Mouse (Mus musculus) stomach, postnatal 0 days (tissue): Measurements from ENCODE around the gene Slc38a3. TPM values are rescaled to one million over a fixed set of nuclear protein-coding genes. Genes with fewer than 3 reads are reported as not detected.

Source experiments
- ATAC-seq: fragments of 200-750 bp; cut with Nextera tagmentation; 2 replicates; pipeline ENCODE4 v1.8.0; 2017; ENCODE audit not compliant: low FRiP score, low TSS enrichment
- DNase-seq: peaks from one replicate; pipeline ENCODE4 v3.0.0-alpha.2; 2016; ENCODE audit warnings: low spot score
- H3K27ac ChIP-seq: fragments of 300-500 bp; sonication (generic); replicated peaks from 2 replicates; pipeline ENCODE4 v1.5.1; 2014; ENCODE audit warnings: mild to moderate bottlenecking, control low read depth
- H3K27me3 ChIP-seq: fragments of 300-500 bp; sonication (generic); 2 replicates; pipeline ENCODE4 v1.6.1; 2014; ENCODE audit warnings: low read length; ENCODE audit not compliant: control insufficient read depth, insufficient read depth
- H3K36me3 ChIP-seq: fragments of 300-500 bp; sonication (generic); 2 replicates; pipeline ENCODE4 v1.6.1; 2014; ENCODE audit warnings: low read length, mixed read lengths; ENCODE audit not compliant: control insufficient read depth, insufficient read depth
- H3K4me1 ChIP-seq: fragments of 300-500 bp; sonication (generic); replicated peaks from 2 replicates; pipeline ENCODE4 v1.6.1; 2014; ENCODE audit warnings: antibody characterized with exemption; ENCODE audit not compliant: control insufficient read depth, insufficient read depth
- H3K4me2 ChIP-seq: fragments of 300-500 bp; sonication (generic); replicated peaks from 2 replicates; pipeline ENCODE4 v1.6.1; 2014; ENCODE audit warnings: low read depth, mild to moderate bottlenecking, control low read depth, moderate library complexity
- H3K4me3 ChIP-seq: fragments of 300-500 bp; sonication (generic); 2 replicates; pipeline ENCODE4 v1.5.1; 2014; ENCODE audit warnings: low read depth, low read length, control low read depth
- H3K9ac ChIP-seq: fragments of 300-500 bp; sonication (generic); 2 replicates; pipeline ENCODE4 v1.6.1; 2014; ENCODE audit warnings: mild to moderate bottlenecking, low read length, control low read depth, mixed read lengths
- H3K9me3 ChIP-seq: fragments of 300-500 bp; sonication (generic); 2 replicates; pipeline ENCODE4 v1.6.1; 2016; ENCODE audit warnings: low read length; ENCODE audit not compliant: control insufficient read depth
- CTCF ChIP-seq: IDR thresholded peaks from 2 replicates; pipeline ENCODE4 v1.5.1; 2016; ENCODE audit warnings: antibody characterized with exemption, low read depth, mild to moderate bottlenecking, moderate library complexity
- EP300 ChIP-seq: optimal IDR thresholded peaks from 2 replicates; pipeline ENCODE3; 2016; ENCODE audit warnings: antibody characterized with exemption
- WGBS: fragments of 180-500 bp; shearing (Covaris S2); extraction: QIAGEN DNeasy Blood & Tissue Kit; methylation state at CpG from one replicate; pipeline ENCODE4 v1.1.7; 2014; 5-methylcytosine and 5-hydroxymethylcytosine counted together
- polyA plus RNA-seq: library from polyadenylated mRNA; unstranded; fragments of >200 nt; fragmentation: Nextera tagmentation; extraction: Ambion mirVana; gene quantifications from 2 replicates; pipeline ENCODE4 v1.2.1, GENCODE M21; 2015

Slc38a3 gene
- polyA plus RNA-seq, 1 experiment from 2014 or later, result 0.95 TPM

DNA sequence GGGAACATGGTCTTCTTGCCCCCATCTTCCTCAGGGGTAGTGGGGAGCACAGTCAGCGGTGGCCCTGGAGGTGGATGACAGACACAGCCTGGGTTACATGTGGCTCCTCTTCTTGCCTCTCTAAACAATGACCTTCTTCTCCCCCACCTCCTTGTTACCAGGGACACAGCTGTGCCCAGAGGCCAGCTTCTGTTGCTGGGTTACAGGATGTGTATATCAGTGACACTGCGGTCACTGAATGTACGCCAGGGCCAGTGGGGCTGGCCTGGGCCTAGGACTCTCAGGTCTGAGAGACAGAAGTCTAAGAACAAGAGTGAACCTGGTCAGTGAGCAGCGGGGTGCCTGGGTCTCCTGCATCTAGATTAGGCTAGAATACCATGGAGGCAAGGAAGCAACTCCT lies 54.3 kb downstream of the Slc38a3 start:
- H3K4me1 ChIP-seq, result peaks cover 10% of the 10 kb centered on the region
- DNase-seq (no peak), ATAC-seq (no peak)
- no peak for TF ChIP-seq CTCF
- TF ChIP-seq EP300, result no peak
- peaks cover 30% of the 10 kb centered on the region for H3K36me3 ChIP-seq
- H3K9ac ChIP-seq, result no peak overlapping the region
- no peak overlapping the region for H3K27ac ChIP-seq
- 93% methylated on average over 4 of the region's 4 CpGs for WGBS
- no peaks in the 10 kb centered on the region for H3K9me3 ChIP-seq
- H3K27me3 ChIP-seq, result no peaks in the 10 kb centered on the region
- no peak overlapping the region for H3K4me2 ChIP-seq
- no peak overlapping the region for H3K4me3 ChIP-seq

- DNase-seq, result no peak
- H3K4me1 ChIP-seq, result peaks cover 16% of the 10 kb centered on the region
- H3K4me3 ChIP-seq, result peak overlapping the region; percentile 37; the same call in 1 of the 2 replicates
- H3K27me3 ChIP-seq, result no peaks in the 10 kb centered on the region
- H3K27ac ChIP-seq, result peak overlapping the region; percentile 96
- no peaks in the 10 kb centered on the region for H3K9me3 ChIP-seq
- peaks cover 22% of the 10 kb centered on the region for H3K36me3 ChIP-seq
- no peak overlapping the region for H3K9ac ChIP-seq
- WGBS, result 8% methylated on average over 12 of the region's 12 CpGs
- H3K4me2 ChIP-seq, result peak overlapping the region; percentile 74
- peak; percentile 27; the same call in 1 of the 2 replicates for ATAC-seq
- TF ChIP-seq EP300 (peak; percentile 17), CTCF (peak; percentile 58)
Observed at GRCm38 (mm10) chr9:107612945-107613569, 56.3 kb downstream of the Slc38a3 start.

- H3K4me2 ChIP-seq, result peak overlapping the region; percentile 74
- H3K4me1 ChIP-seq, result peaks cover 16% of the 10 kb centered on the region
- peak; percentile 97 for TF ChIP-seq CTCF
- peak; percentile 86 for TF ChIP-seq EP300
- H3K4me3 ChIP-seq, result peak overlapping the region; percentile 37
- DNase-seq, result peak; percentile 99
- peaks cover 22% of the 10 kb centered on the region for H3K36me3 ChIP-seq
- 6% methylated on average over 35 of the region's 48 CpGs for WGBS
- peak overlapping the region; percentile 96 for H3K27ac ChIP-seq
- H3K9me3 ChIP-seq, result no peaks in the 10 kb centered on the region
- H3K9ac ChIP-seq, result peak overlapping the region; percentile 72
- ATAC-seq, result peak; percentile 94
- H3K27me3 ChIP-seq, result no peaks in the 10 kb centered on the region
Observed at GRCm38 (mm10) chr9:107612191-107612944, 57.0 kb downstream of the Slc38a3 start.

- Histone ChIP-seq H3K27me3 (no peaks in the 10 kb centered on the region), H3K36me3 (peaks cover 17% of the 10 kb centered on the region), H3K9me3 (no peaks in the 10 kb centered on the region), H3K9ac (peak overlapping the region; percentile 72), H3K27ac (peak overlapping the region; percentile 96), H3K4me3 (no peak overlapping the region), H3K4me2 (peak overlapping the region; percentile 74), H3K4me1 (peaks cover 16% of the 10 kb centered on the region)
- WGBS, result 57% methylated on average over 6 of the region's 6 CpGs
- TF ChIP-seq EP300 (no peak), CTCF (no peak)
- no peak for ATAC-seq
- DNase-seq, result no peak
Observed at GRCm38 (mm10) chr9:107611456-107612190, 57.7 kb downstream of the Slc38a3 start.

- WGBS, result 77% methylated on average over 4 of the region's 4 CpGs
- no peaks in the 10 kb centered on the region for H3K36me3 ChIP-seq
- no peak overlapping the region for H3K27ac ChIP-seq
- no peak overlapping the region for H3K4me3 ChIP-seq
- no peak for TF ChIP-seq EP300
- no peak for TF ChIP-seq CTCF
- no peak overlapping the region for H3K9ac ChIP-seq
- DNase-seq, result no peak
- peaks cover 16% of the 10 kb centered on the region for H3K4me1 ChIP-seq
- no peaks in the 10 kb centered on the region for H3K27me3 ChIP-seq
- H3K9me3 ChIP-seq, result no peaks in the 10 kb centered on the region
- ATAC-seq, result no peak
- no peak overlapping the region for H3K4me2 ChIP-seq
Observed at GRCm38 (mm10) chr9:107609433-107609830, 59.9 kb downstream of the Slc38a3 start.
